Mouse (Mus musculus) E14TG2a.4 (cell line): ENCODE measurements around the gene Slc9b2.
A peak's percentile ranks its signal among the peaks of the same experiment; 100 is the strongest.

Source experiments
- H3K27me3 ChIP-seq: 2 replicates; pipeline ENCODE4 v1.6.1; 2014; ENCODE audit warnings: low read length, control low read depth; ENCODE audit not compliant: insufficient read depth
- H3K36me3 ChIP-seq: 2 replicates; pipeline ENCODE4 v1.6.1; 2014; ENCODE audit warnings: low read length, control low read depth; ENCODE audit not compliant: insufficient read depth
- H3K4me1 ChIP-seq: replicated peaks from 2 replicates; pipeline ENCODE4 v1.6.1; 2014; ENCODE audit warnings: low read depth, low read length, control low read depth
- H3K4me3 ChIP-seq: replicated peaks from 2 replicates; pipeline ENCODE4 v1.5.1; 2014; ENCODE audit warnings: mild to moderate bottlenecking, low read length
- H3K9me3 ChIP-seq: 2 replicates; pipeline ENCODE4 v1.6.1; 2014; ENCODE audit warnings: low read length, control low read depth
- CTCF ChIP-seq: conservative IDR thresholded peaks from 2 replicates; pipeline ENCODE4 v1.5.1; 2014; ENCODE audit warnings: low read length
- NANOG ChIP-seq: IDR thresholded peaks from 2 replicates; pipeline ENCODE4 v1.6.1; 2014; ENCODE audit warnings: borderline replicate concordance, low read length, mixed read lengths
- POU5F1 ChIP-seq: IDR thresholded peaks from 2 replicates; pipeline ENCODE4 v1.6.1; 2014; ENCODE audit warnings: low read length, borderline replicate concordance

Gene Slc9b2

DNA sequence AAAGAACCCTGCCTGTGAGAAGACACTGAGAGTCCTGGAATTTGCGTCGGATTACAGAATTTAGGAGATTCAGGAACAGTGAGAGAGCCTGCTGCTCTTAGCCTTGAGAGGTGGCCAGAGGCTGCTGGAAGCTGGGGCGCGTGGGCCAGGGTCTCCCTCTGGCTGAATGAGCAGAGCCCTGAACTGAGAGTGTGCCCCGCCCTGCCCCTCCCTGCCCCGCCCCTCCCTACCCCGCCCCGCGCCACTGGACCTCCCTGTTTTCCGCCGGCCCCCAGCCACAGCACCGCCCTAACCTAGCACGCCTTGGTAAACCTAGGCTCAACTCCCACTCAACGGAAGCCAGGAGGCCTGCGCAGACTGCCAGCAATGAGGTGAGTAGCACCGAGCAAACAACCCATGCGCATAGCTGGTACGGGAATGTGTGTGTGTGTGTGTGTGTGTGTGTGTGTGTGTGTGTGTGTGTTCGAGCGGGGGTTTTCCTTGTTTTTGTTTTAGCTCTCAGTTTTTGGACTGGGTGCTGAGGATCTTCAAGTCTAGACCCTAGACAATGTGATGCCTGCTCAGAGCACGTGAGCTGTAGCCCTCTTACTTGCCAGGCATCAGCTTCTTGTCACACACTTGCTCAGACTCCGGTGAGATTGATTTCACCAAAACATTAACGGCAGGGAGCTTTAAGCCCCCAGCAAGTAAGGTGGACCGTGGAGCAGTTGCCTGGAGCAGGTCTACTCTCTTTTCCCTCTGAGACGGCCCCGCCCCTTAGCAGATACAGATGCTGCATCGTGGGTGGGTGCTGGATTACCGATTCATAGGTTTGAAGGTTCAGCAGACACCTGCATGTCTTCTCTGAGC, at the start of gene Slc9b2:
Gene Slc9b2 (plus strand): TSS at position 290 of the 849 bp plus-strand sequence.
- Histone ChIP-seq H3K9me3 (no peaks in the 10 kb centered on the region), H3K27me3 (peaks cover 31% of the 10 kb centered on the region), H3K4me3 (peak within 1 kb of the TSS; percentile 50), H3K4me1 (peaks cover 18% of the 10 kb centered on the region), H3K36me3 (no peaks in the 10 kb centered on the region)
- TF ChIP-seq POU5F1, result no peak
- no peak for TF ChIP-seq NANOG
- no peak for TF ChIP-seq CTCF

GRCm38 (mm10) chr3:135258919-135259318, 48.6 kb upstream of the Slc9b2 start:
- Histone ChIP-seq H3K4me3 (no peak overlapping the region), H3K27me3 (no peaks in the 10 kb centered on the region), H3K9me3 (no peaks in the 10 kb centered on the region), H3K4me1 (no peaks in the 10 kb centered on the region), H3K36me3 (peaks cover 91% of the 10 kb centered on the region)
- no peak for TF ChIP-seq POU5F1
- no peak for TF ChIP-seq NANOG
- no peak for TF ChIP-seq CTCF

- H3K4me3 ChIP-seq, result no peak overlapping the region
- H3K4me1 ChIP-seq, result no peaks in the 10 kb centered on the region
- H3K36me3 ChIP-seq, result peaks cover 98% of the 10 kb centered on the region
- TF ChIP-seq POU5F1 (no peak), CTCF (no peak), NANOG (no peak)
- H3K9me3 ChIP-seq, result no peaks in the 10 kb centered on the region
- no peaks in the 10 kb centered on the region for H3K27me3 ChIP-seq
Measured at GRCm38 (mm10) chr3:135260233-135260632, 47.3 kb upstream of the Slc9b2 start.

GRCm38 (mm10) chr3:135268616-135269015, 38.9 kb upstream of the Slc9b2 start:
- H3K36me3 ChIP-seq, result peaks cover 98% of the 10 kb centered on the region
- no peaks in the 10 kb centered on the region for H3K9me3 ChIP-seq
- H3K27me3 ChIP-seq, result no peaks in the 10 kb centered on the region
- H3K4me1 ChIP-seq, result no peaks in the 10 kb centered on the region
- no peak for TF ChIP-seq POU5F1
- no peak for TF ChIP-seq NANOG
- no peak for TF ChIP-seq CTCF
- no peak overlapping the region for H3K4me3 ChIP-seq

GRCm38 (mm10) chr3:135269391-135269990, 38.0 kb upstream of the Slc9b2 start:
- TF ChIP-seq POU5F1, result no peak
- TF ChIP-seq NANOG, result no peak
- TF ChIP-seq CTCF, result no peak
- Histone ChIP-seq H3K27me3 (no peaks in the 10 kb centered on the region), H3K4me1 (no peaks in the 10 kb centered on the region), H3K36me3 (peaks cover 92% of the 10 kb centered on the region), H3K9me3 (no peaks in the 10 kb centered on the region), H3K4me3 (no peak overlapping the region)

- H3K4me1 ChIP-seq, result no peaks in the 10 kb centered on the region
- no peak for TF ChIP-seq CTCF
- no peak for TF ChIP-seq POU5F1
- no peak for TF ChIP-seq NANOG
- no peak overlapping the region for H3K4me3 ChIP-seq
- no peaks in the 10 kb centered on the region for H3K27me3 ChIP-seq
- H3K36me3 ChIP-seq, result peaks cover 62% of the 10 kb centered on the region
- H3K9me3 ChIP-seq, result no peaks in the 10 kb centered on the region
Measured at GRCm38 (mm10) chr3:135272627-135273026, 34.9 kb upstream of the Slc9b2 start.

GRCm38 (mm10) chr3:135273047-135273446, 34.5 kb upstream of the Slc9b2 start:
- TF ChIP-seq NANOG (no peak), POU5F1 (no peak), CTCF (no peak)
- Histone ChIP-seq H3K9me3 (no peaks in the 10 kb centered on the region), H3K27me3 (no peaks in the 10 kb centered on the region), H3K36me3 (peaks cover 58% of the 10 kb centered on the region), H3K4me3 (no peak overlapping the region), H3K4me1 (no peaks in the 10 kb centered on the region)

GRCm38 (mm10) chr3:135280160-135280559, 27.3 kb upstream of the Slc9b2 start:
- TF ChIP-seq POU5F1 (no peak), NANOG (no peak), CTCF (no peak)
- H3K4me1 ChIP-seq, result peaks cover 40% of the 10 kb centered on the region
- no peaks in the 10 kb centered on the region for H3K9me3 ChIP-seq
- no peak overlapping the region for H3K4me3 ChIP-seq
- no peaks in the 10 kb centered on the region for H3K36me3 ChIP-seq
- H3K27me3 ChIP-seq, result no peaks in the 10 kb centered on the region
